Mouse (Mus musculus) regulatory T cell (primary cell): ENCODE measurements around the gene B4galnt2.

Source experiments
- in situ Hi-C: fragments of 300-600 bp; cut with MboI, MseI; formaldehyde crosslinking; loops from one replicate; pipeline ENCODE4 v1.15.1; 2025; ENCODE audit warnings: high pct_unique_total_duplicates

The B4galnt2 gene

DNA sequence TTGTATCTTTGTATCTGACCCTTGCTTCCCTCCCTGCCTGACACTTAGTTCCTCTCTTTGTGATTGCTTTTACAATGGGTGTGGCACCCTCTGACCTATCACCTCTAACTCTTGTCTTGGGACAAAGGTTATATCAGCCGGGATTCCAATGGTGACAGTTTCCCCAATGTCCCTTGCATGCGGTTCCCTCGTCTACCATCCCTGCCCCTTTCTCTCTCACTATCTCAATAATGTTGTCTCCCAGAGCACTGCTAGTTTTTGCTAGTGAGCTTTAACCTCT is 87.6 kb downstream of the B4galnt2 start:
- in situ Hi-C loops: no loop called here

DNA sequence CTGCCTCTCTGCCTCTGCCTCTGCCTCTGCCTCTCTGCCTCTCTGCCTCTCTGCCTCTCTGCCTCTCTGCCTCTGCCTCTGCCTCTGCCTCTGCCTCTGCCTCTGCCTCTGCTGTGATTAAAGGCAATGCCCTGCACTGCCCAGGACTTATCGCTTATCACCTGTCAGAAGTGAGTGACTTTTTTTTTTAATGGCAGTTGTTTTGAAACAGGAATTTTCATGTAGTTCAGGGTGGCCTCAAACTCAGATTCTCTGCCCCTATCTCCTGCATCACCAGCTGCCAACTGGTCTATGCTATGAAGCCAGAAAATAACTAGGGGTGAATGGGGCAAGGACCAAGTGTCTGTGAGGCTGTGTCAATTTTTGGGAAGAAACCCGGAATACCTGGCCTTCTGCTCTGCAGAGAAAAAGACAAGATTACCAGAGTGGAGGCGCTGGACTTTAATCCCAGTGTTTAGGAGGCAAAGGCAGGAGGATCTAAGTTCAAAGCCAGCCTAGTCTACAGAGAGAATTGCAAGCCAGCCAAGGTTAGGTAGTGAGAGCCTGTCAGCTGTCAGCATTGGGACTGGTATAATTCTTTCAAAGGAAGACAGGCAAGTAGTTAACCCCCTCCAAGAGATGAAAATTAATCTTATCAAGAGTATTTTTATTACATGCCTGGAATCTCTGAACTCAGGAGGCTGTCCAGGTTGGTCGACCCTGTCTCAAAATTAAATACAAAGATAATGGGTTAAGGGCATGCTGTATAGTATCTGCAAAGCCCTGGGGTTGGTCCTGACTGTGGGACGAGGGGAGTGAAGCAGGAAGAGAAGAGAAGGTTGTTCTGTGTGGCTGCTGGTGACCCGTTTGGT is 88.1 kb downstream of the B4galnt2 start:
- in situ Hi-C loops: no loop called here

DNA sequence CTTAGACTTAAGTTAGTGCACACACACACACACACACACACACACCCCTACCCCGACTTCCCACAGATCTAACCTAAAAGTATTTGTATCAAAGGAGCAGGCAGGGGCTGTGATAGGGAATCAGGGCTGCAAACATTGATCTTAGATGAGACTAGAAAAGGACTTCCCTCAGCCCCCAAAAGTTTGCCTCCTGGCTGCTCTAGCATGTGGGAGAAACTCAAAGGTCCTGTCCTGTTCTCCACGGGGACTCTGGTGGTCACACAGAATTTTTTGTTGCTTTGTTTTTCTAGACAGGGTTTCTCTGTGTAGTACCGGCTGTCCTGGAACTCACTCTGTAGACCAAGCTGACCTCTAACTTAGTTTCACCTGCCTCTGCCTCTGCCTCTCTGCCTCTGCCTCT is 89.1 kb downstream of the B4galnt2 start:
- in situ Hi-C loops: no loop called here

DNA sequence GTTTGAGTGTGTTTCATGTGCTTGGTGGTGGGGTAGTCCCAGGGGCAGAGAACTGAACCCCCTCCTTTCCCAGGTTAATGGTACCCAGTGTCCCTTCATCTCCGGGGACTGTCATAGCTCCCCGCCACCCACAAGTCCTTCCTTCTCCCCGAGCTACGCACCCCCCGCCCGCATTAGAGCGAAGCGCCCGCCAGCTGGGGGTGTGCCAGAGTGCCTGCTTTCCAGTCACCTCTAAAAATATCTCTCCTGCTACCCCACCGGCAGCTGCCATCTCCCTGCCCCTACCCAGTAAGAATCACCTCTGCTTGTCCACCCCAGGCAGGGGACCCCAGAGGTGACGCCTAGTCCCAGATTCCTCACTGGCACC is 89.8 kb downstream of the B4galnt2 start:
- in situ Hi-C loops: loop anchor here (5.0 kb wide), 1 partner anchor 157 kb away; no protein-coding TSS in a partner anchor

DNA sequence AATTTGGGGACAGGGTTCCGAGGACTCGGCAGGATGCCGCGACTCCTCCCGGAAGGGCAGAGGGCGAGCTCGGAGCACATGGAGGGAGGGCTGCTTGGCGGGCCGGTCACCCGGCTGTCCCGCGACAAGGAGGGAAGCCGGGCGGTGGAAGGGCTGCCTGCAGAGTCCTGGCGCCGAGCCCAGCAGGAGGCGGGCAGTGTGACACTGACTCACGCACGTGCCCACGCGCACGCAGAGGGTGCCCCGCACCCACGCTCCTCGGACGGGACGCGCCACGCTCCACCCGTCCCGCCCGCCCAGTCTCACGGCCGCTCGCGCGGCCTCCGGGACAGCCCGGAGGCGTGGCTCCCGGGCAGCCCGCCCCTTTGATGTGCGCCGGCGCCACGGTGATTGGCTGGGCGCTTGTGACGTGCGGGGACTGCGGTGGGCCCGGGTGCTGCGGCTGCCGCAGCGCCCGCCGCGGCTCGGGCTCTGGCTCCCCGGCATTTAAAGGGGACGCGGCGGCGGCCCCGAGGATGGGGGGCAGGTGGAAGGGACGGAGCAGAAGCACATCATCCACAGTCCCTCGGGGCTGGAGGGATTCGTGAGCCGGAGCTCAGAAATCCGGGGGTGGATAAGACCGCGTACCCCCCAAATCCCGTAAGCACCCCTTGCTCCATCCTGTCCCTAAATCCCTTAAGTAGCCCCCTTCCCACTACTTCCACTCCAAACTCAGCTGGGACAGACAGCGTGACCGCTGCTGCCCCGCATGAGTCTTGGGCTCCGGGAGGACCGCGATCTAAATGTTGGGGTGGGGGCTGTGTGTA is 90.4 kb downstream of the B4galnt2 start, which contains the start of gene Phospho1:
Gene Phospho1, plus strand, starts transcription at position 429 of the 806 bp plus-strand sequence.
- in situ Hi-C loops: loop anchor here (5.0 kb wide), 1 partner anchor 158 kb away; no protein-coding TSS in a partner anchor

DNA sequence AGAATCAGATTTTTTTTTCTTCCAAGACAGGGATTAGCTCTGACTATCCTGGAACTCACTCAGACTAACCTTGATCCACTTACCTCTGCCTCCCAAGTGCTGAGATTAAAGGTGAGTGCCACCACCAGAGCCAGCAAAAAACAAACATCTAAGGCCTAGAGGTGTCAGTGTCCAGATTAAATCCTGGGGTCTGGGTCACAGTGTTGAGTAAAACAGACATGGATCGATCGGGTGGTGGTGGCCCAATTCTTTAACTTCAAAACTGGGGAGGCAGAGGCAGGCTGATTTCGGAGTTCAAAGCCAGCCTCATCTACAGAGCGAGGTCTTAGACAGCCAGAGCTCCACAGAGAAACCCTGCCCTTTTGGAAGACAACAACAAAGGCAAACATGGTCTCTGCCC is 92.3 kb downstream of the B4galnt2 start:
- in situ Hi-C loops: loop anchor here (5.0 kb wide), 1 partner anchor 160 kb away; no protein-coding TSS in a partner anchor

DNA sequence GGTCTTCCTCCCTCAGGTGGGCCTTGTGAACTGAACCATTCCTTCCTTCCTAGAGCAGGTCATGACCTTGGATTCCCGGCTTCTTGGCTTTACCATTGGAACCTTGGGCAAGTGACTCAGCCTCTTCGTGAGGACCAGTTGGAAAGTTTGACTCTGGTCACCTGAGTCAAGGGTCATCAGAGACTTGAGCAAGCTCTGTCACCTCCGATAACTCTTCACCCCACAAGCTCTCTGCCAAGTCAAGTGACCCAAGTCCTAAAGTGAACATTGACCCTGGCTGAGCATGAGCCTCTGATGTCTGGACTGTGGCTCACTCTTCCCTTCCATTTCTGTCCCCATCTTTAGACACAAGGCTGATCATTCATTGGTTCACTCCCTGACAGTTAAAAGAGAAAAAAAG is 93.2 kb downstream of the B4galnt2 start:
- in situ Hi-C loops: loop anchor here (5.0 kb wide), 1 partner anchor 161 kb away; no protein-coding TSS in a partner anchor

DNA sequence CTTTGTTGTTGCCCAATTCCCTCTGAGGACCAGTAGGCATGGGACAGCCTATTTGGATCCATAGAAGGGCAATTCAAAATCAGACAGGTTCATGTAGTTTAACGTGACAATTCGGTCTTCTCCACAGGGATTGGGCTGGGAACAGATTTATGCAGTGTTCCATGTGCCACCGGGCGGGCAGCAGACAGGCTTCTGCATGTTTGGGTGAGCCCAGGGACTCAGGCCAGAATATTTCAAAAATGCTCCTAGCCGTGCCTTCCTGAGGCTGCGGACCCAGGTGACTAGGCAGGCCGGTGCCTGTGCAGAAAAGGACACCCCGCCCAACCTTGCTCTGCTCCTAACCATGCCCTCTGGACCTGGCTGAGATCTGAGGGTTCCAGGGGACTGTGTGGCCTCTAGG is 95.6 kb downstream of the B4galnt2 start:
- in situ Hi-C loops: no loop called here
